Mouse (Mus musculus): ENCODE measurements at regions not wholly inside any gene's neighbourhood (a gene's known extent, or its start where the extent isn't known, plus 50 kb on each side); places are given as distances from the start of the nearest gene placed in this dataset.

DNA sequence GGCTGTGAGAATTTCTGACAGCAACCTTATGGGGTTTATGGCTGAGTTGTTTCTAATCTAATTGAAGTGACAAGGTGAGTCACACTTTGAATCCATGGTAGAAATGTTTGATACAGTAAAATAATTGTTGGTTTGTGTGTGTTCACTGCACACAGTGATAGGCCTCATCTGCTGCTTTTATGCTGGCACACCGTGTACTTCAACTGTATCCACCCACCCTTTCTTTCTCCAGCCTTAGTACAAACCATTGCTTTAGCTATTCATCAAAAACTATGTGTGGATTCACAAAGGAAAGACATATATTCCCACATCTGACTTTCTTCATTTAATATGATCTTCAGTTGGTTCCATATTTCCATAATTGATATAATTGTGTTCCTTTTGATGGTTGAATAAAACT lies 297.7 kb upstream of the BB014433 start:
- H3K4me3 ChIP-seq (ENCODE audit: control insufficient read depth in 1 of 2, insufficient read depth in 1 of 2, low read depth in 2 of 2, low read length in 2 of 2): no peak overlapping the region

DNA sequence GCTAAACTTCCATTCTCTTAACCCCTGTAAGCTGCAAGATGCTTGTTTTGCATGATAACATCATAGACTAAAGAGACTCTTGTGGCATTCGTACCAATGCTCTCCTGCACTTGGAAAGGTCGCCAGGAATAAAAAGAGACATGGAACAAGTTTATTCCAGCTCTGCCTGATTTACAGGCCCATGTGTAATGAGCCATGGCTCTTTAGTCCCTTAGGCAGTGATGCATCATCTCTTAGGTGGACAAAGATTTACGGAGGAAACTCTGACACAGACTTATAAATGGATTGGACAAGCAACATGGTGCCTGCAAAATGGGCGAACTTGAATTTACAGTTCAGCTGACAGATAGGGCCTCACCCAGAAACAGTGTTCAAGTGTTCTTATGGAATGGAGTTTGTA lies 288.7 kb upstream of the BB014433 start:
- Histone ChIP-seq H3K4me3 (ENCODE audit: control insufficient read depth in 1 of 2, insufficient read depth in 1 of 2, low read depth in 2 of 2, low read length in 2 of 2) (no peak overlapping the region), H3K79me2 (ENCODE audit: control insufficient read depth, insufficient read depth, low read length, poor library complexity) (no peaks in the 10 kb centered on the region), H3K9ac (ENCODE audit: control insufficient read depth, low read depth, low read length, poor library complexity, severe bottlenecking) (no peak overlapping the region), H3K36me3 (ENCODE audit: control insufficient read depth in 1 of 2, insufficient read depth in 2 of 2, low read length in 2 of 2) (no peaks in the 10 kb centered on the region), H3K27ac (ENCODE audit: control insufficient read depth, low read depth, low read length) (no peak overlapping the region), H3K27me3 (ENCODE audit: control insufficient read depth in 1 of 2, insufficient read depth in 2 of 2, low read length in 2 of 2) (no peaks in the 10 kb centered on the region), H3K4me1 (ENCODE audit: control insufficient read depth in 1 of 2, insufficient read depth in 2 of 2, low read length in 2 of 2) (no peaks in the 10 kb centered on the region), H3K9me3 (replicated peaks; ENCODE audit: insufficient read depth, low read length) (no peaks in the 10 kb centered on the region)
- no peak for DNase-seq (ENCODE audit: low read depth, low spot score)
- TF ChIP-seq ZNF384 (IDR thresholded peaks at IDR 0.05; ENCODE audit: low read depth, low read length) (no peak), BHLHE40 (IDR thresholded peaks at IDR 0.05; ENCODE audit: borderline replicate concordance, low read depth, low read length) (no peak)

More for the DNA sequence above, 297.7 kb upstream of the BB014433 start:
- Histone ChIP-seq H3K4me1 (ENCODE audit: control insufficient read depth in 1 of 2, insufficient read depth in 2 of 2, low read length in 2 of 2) (no peaks in the 10 kb centered on the region), H3K9ac (ENCODE audit: control insufficient read depth, low read depth, low read length, poor library complexity, severe bottlenecking) (no peak overlapping the region), H3K27ac (ENCODE audit: control insufficient read depth, low read depth, low read length) (no peak overlapping the region), H3K36me3 (ENCODE audit: control insufficient read depth in 1 of 2, insufficient read depth in 2 of 2, low read length in 2 of 2) (no peaks in the 10 kb centered on the region), H3K27me3 (ENCODE audit: control insufficient read depth in 1 of 2, insufficient read depth in 2 of 2, low read length in 2 of 2) (no peaks in the 10 kb centered on the region), H3K79me2 (ENCODE audit: control insufficient read depth, insufficient read depth, low read length, poor library complexity) (no peaks in the 10 kb centered on the region), H3K9me3 (replicated peaks; ENCODE audit: insufficient read depth, low read length) (no peaks in the 10 kb centered on the region)
- DNase-seq (ENCODE audit: low read depth, low spot score): no peak
- TF ChIP-seq ELF1 (IDR thresholded peaks at IDR 0.05; ENCODE audit: low read depth, low read length) (no peak), ETS1 (IDR thresholded peaks at IDR 0.05; ENCODE audit: low read depth, low read length) (no peak), MEF2A (IDR thresholded peaks at IDR 0.05; ENCODE audit: extremely low read depth, insufficient replicate concordance, low read depth, low read length, poor library complexity, severe bottlenecking) (no peak), MAFK (IDR thresholded peaks at IDR 0.05; ENCODE audit: borderline replicate concordance, low read depth, low read length) (no peak), MAZ (IDR thresholded peaks at IDR 0.05; ENCODE audit: low read depth, low read length) (no peak), POLR2AphosphoS5 (IDR thresholded peaks at IDR 0.05; ENCODE audit: borderline replicate concordance, low read depth, low read length) (no peak), HCFC1 (IDR thresholded peaks at IDR 0.05; ENCODE audit: low read depth, low read length) (no peak), CTCF (IDR thresholded peaks at IDR 0.05 in 2 of 3, conservative IDR thresholded peaks at IDR 0.05 in 1 of 3; ENCODE audit: control insufficient read depth in 1 of 3, insufficient read depth in 1 of 3, low read depth in 2 of 3, low read length in 3 of 3, poor library complexity in 1 of 3, severe bottlenecking in 1 of 3) (no peak), RCOR1 (IDR thresholded peaks at IDR 0.05; ENCODE audit: low read depth, low read length) (no peak)

GRCm38 (mm10) chr8:15327312-15327711 lies 281.4 kb upstream of the BB014433 start:
- Histone ChIP-seq H3K4me1 (ENCODE audit: control insufficient read depth in 1 of 2, insufficient read depth in 2 of 2, low read length in 2 of 2) (no peaks in the 10 kb centered on the region), H3K27ac (ENCODE audit: control insufficient read depth, low read depth, low read length) (no peak overlapping the region), H3K4me3 (ENCODE audit: control insufficient read depth in 1 of 2, insufficient read depth in 1 of 2, low read depth in 2 of 2, low read length in 2 of 2) (no peak overlapping the region), H3K27me3 (ENCODE audit: control insufficient read depth in 1 of 2, insufficient read depth in 2 of 2, low read length in 2 of 2) (no peaks in the 10 kb centered on the region), H3K9ac (ENCODE audit: control insufficient read depth, low read depth, low read length, poor library complexity, severe bottlenecking) (no peak overlapping the region), H3K79me2 (ENCODE audit: control insufficient read depth, insufficient read depth, low read length, poor library complexity) (no peaks in the 10 kb centered on the region), H3K9me3 (replicated peaks; ENCODE audit: insufficient read depth, low read length) (no peaks in the 10 kb centered on the region), H3K36me3 (ENCODE audit: control insufficient read depth in 1 of 2, insufficient read depth in 2 of 2, low read length in 2 of 2) (no peaks in the 10 kb centered on the region)
- no peak for TF ChIP-seq CHD2 (IDR thresholded peaks at IDR 0.05; ENCODE audit: low read length)
- TF ChIP-seq HCFC1 (IDR thresholded peaks at IDR 0.05; ENCODE audit: low read depth, low read length): no peak
- no peak for TF ChIP-seq MAFK (IDR thresholded peaks at IDR 0.05; ENCODE audit: borderline replicate concordance, low read depth, low read length)
- DNase-seq (ENCODE audit: low read depth, low spot score): no peak

All from MEL (cell line).